Mouse (Mus musculus): Measurements from ENCODE around the gene Mettl26. TPM values are rescaled to one million over a fixed set of nuclear protein-coding genes. Genes with fewer than 3 reads are reported as not detected.

Mettl26 gene
- polyA plus RNA-seq, 1 experiment, result 6.4 TPM

DNA sequence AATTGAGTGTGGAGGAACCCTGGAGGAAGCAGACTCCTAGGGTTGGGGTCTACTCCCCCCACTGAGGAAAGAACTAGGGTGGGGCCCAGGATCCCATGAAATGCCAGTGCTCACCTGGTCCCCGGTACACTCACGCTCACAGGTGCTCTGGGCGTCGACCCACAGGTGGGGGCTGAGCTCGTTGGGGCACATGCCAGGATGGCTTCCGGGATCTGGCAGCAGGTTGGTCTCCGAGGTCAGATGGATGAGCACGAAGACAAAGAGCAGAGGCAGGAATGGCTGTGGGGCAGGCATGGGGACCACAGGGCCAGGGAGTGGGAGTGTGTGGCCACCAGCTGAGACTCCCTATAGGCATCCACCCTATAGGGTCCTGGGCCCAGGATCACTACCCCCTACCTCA, 4.9 kb downstream of the Mettl26 start:
- no peaks in the 10 kb centered on the region for H3K9me3 ChIP-seq (ENCODE audit: control insufficient read depth, low read length)
- no peaks in the 10 kb centered on the region for H3K27me3 ChIP-seq (ENCODE audit: control insufficient read depth)
- no peak overlapping the region for H3K4me3 ChIP-seq (replicated peaks)
- TF ChIP-seq GATA1 (IDR thresholded peaks at IDR 0.05; ENCODE audit: low read length) (no peak), TAL1 (IDR thresholded peaks at IDR 0.05; ENCODE audit: low read length) (no peak)
- H3K4me1 ChIP-seq (ENCODE audit: control insufficient read depth), result peaks cover 53% of the 10 kb centered on the region
- peaks cover 61% of the 10 kb centered on the region for H3K36me3 ChIP-seq (ENCODE audit: control insufficient read depth)

- no peak within 1 kb of the TSS for H3K4me3 ChIP-seq (replicated peaks)
- H3K27me3 ChIP-seq (ENCODE audit: control insufficient read depth), result no peaks in the 10 kb centered on the region
- peaks cover 65% of the 10 kb centered on the region for H3K36me3 ChIP-seq (ENCODE audit: control insufficient read depth)
- no peaks in the 10 kb centered on the region for H3K9me3 ChIP-seq (ENCODE audit: control insufficient read depth, low read length)
- peaks cover 48% of the 10 kb centered on the region for H3K4me1 ChIP-seq (ENCODE audit: control insufficient read depth)
- TF ChIP-seq GATA1 (IDR thresholded peaks at IDR 0.05; ENCODE audit: low read length), result no peak
- TF ChIP-seq TAL1 (IDR thresholded peaks at IDR 0.05; ENCODE audit: low read length), result no peak
Observed at GRCm38 (mm10) chr17:25880196-25880910, 5.5 kb downstream of the Mettl26 start, which contains the start of gene Wfikkn1. Gene Wfikkn1, minus strand, starts transcription at chr17:25880858.

- TF ChIP-seq GATA1 (IDR thresholded peaks at IDR 0.05; ENCODE audit: low read length), result no peak
- TF ChIP-seq TAL1 (IDR thresholded peaks at IDR 0.05; ENCODE audit: low read length), result no peak
- peaks cover 66% of the 10 kb centered on the region for H3K36me3 ChIP-seq (ENCODE audit: control insufficient read depth)
- peaks cover 44% of the 10 kb centered on the region for H3K4me1 ChIP-seq (ENCODE audit: control insufficient read depth)
- no peaks in the 10 kb centered on the region for H3K9me3 ChIP-seq (ENCODE audit: control insufficient read depth, low read length)
- H3K27me3 ChIP-seq (ENCODE audit: control insufficient read depth), result no peaks in the 10 kb centered on the region
- no peak overlapping the region for H3K4me3 ChIP-seq (replicated peaks)
Observed at GRCm38 (mm10) chr17:25880913-25881641, 6.2 kb downstream of the Mettl26 start.

DNA sequence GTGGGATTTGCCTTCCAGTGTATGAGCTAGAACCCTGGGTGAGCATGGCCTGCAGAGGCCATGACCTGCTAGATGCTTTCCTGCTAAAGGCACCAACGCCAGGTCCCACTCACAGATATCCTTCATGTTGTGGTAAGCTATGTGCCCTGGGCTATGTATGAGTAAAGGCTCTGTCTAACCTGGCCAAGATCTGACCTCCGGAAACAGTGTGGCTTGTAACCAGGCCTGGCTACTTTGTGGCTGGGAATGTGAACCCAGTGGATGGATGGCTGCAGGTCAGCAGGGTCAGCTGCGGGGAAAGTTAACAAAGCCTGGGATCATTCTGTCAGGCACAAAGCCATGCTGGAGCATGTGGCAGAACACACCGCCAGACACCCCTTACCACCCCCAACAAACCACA, 6.8 kb downstream of the Mettl26 start:
- no peak for TF ChIP-seq TAL1 (IDR thresholded peaks at IDR 0.05; ENCODE audit: low read length)
- TF ChIP-seq GATA1 (IDR thresholded peaks at IDR 0.05; ENCODE audit: low read length), result no peak
- H3K4me3 ChIP-seq (replicated peaks), result no peak overlapping the region
- no peaks in the 10 kb centered on the region for H3K9me3 ChIP-seq (ENCODE audit: control insufficient read depth, low read length)
- no peaks in the 10 kb centered on the region for H3K27me3 ChIP-seq (ENCODE audit: control insufficient read depth)
- peaks cover 38% of the 10 kb centered on the region for H3K4me1 ChIP-seq (ENCODE audit: control insufficient read depth)
- peaks cover 67% of the 10 kb centered on the region for H3K36me3 ChIP-seq (ENCODE audit: control insufficient read depth)

- Histone ChIP-seq H3K36me3 (ENCODE audit: control insufficient read depth) (peaks cover 64% of the 10 kb centered on the region), H3K27me3 (ENCODE audit: control insufficient read depth) (no peaks in the 10 kb centered on the region), H3K9me3 (ENCODE audit: control insufficient read depth, low read length) (no peaks in the 10 kb centered on the region), H3K4me3 (replicated peaks) (no peak overlapping the region), H3K4me1 (ENCODE audit: control insufficient read depth) (peaks cover 33% of the 10 kb centered on the region)
- TF ChIP-seq TAL1 (IDR thresholded peaks at IDR 0.05; ENCODE audit: low read length) (no peak), GATA1 (IDR thresholded peaks at IDR 0.05; ENCODE audit: low read length) (no peak)
Observed at GRCm38 (mm10) chr17:25882306-25882705, 7.4 kb downstream of the Mettl26 start.

- Histone ChIP-seq H3K36me3 (ENCODE audit: control insufficient read depth) (peaks cover 59% of the 10 kb centered on the region), H3K4me3 (replicated peaks) (no peak overlapping the region), H3K4me1 (ENCODE audit: control insufficient read depth) (peaks cover 30% of the 10 kb centered on the region), H3K9me3 (ENCODE audit: control insufficient read depth, low read length) (no peaks in the 10 kb centered on the region), H3K27me3 (ENCODE audit: control insufficient read depth) (no peaks in the 10 kb centered on the region)
- TF ChIP-seq TAL1 (IDR thresholded peaks at IDR 0.05; ENCODE audit: low read length) (no peak), GATA1 (IDR thresholded peaks at IDR 0.05; ENCODE audit: low read length) (no peak)
Observed at GRCm38 (mm10) chr17:25883268-25883667, 8.4 kb downstream of the Mettl26 start.

DNA sequence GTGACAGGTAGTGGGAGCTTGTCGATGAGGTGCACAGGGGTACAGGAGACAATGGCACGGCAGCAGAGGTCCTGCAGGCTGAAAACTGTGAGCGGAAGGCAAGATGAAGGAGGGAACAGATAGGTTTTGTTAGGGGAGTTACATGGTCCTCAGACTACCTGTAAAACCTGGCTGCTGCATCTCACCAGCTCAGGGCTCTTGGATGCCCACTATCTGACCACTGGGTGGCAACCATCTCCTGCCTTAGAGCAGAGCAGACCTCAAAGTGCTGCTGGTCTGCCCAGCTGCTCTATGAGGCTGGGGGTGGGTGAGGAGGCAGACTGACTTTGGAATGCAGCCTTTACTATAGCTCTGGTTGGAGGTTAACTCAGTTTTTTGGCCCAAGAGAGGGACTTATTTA, 8.9 kb downstream of the Mettl26 start:
- H3K9me3 ChIP-seq (ENCODE audit: control insufficient read depth, low read length), result no peaks in the 10 kb centered on the region
- peaks cover 30% of the 10 kb centered on the region for H3K4me1 ChIP-seq (ENCODE audit: control insufficient read depth)
- no peak for TF ChIP-seq GATA1 (IDR thresholded peaks at IDR 0.05; ENCODE audit: low read length)
- H3K4me3 ChIP-seq (replicated peaks), result no peak overlapping the region
- no peaks in the 10 kb centered on the region for H3K27me3 ChIP-seq (ENCODE audit: control insufficient read depth)
- peaks cover 54% of the 10 kb centered on the region for H3K36me3 ChIP-seq (ENCODE audit: control insufficient read depth)

GRCm38 (mm10) chr17:25885636-25886035, 10.8 kb downstream of the Mettl26 start:
- TF ChIP-seq TAL1 (IDR thresholded peaks at IDR 0.05; ENCODE audit: low read length) (no peak), GATA1 (IDR thresholded peaks at IDR 0.05; ENCODE audit: low read length) (no peak)
- no peaks in the 10 kb centered on the region for H3K27me3 ChIP-seq (ENCODE audit: control insufficient read depth)
- H3K4me3 ChIP-seq (replicated peaks), result no peak overlapping the region
- H3K4me1 ChIP-seq (ENCODE audit: control insufficient read depth), result peaks cover 24% of the 10 kb centered on the region
- peaks cover 50% of the 10 kb centered on the region for H3K36me3 ChIP-seq (ENCODE audit: control insufficient read depth)
- no peaks in the 10 kb centered on the region for H3K9me3 ChIP-seq (ENCODE audit: control insufficient read depth, low read length)

GRCm38 (mm10) chr17:25886806-25887205, 11.9 kb downstream of the Mettl26 start:
- Histone ChIP-seq H3K27me3 (ENCODE audit: control insufficient read depth) (no peaks in the 10 kb centered on the region), H3K4me3 (replicated peaks) (no peak overlapping the region), H3K4me1 (ENCODE audit: control insufficient read depth) (peaks cover 17% of the 10 kb centered on the region), H3K9me3 (ENCODE audit: control insufficient read depth, low read length) (no peaks in the 10 kb centered on the region), H3K36me3 (ENCODE audit: control insufficient read depth) (peaks cover 48% of the 10 kb centered on the region)
- no peak for TF ChIP-seq GATA1 (IDR thresholded peaks at IDR 0.05; ENCODE audit: low read length)
- TF ChIP-seq TAL1 (IDR thresholded peaks at IDR 0.05; ENCODE audit: low read length), result no peak

Data from erythroblast, embryonic 14.5 days (primary cell).